Mouse (Mus musculus): ENCODE results near the gene Katnb1. TPM values are rescaled to one million over a fixed set of nuclear protein-coding genes. Genes with fewer than 3 reads are reported as not detected.

Katnb1 gene
- polyA plus RNA-seq, 1 experiment from 2014 or later = 32.0 TPM

DNA sequence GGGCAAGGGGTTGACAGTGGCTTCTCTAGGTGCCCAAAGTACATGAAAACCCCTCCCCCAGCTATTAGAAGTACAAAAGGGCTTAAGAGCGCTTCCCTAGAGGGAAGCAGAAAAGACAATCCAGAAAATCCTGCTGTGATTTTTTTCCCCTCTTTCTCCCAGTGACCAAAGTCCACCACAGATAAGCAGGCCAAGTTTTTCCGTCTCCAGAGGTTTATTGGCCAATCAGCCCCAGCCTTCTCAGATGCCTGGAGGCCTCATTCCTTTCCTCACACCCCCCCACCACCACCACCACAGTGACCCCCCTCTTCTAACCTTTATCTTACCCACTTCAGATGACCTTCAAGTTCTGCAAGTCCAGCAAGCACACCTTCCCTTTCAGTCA lies 63.6 kb downstream of the Katnb1 start:
- WGBS = 44% methylated on average over 2 of the region's 2 CpGs

DNA sequence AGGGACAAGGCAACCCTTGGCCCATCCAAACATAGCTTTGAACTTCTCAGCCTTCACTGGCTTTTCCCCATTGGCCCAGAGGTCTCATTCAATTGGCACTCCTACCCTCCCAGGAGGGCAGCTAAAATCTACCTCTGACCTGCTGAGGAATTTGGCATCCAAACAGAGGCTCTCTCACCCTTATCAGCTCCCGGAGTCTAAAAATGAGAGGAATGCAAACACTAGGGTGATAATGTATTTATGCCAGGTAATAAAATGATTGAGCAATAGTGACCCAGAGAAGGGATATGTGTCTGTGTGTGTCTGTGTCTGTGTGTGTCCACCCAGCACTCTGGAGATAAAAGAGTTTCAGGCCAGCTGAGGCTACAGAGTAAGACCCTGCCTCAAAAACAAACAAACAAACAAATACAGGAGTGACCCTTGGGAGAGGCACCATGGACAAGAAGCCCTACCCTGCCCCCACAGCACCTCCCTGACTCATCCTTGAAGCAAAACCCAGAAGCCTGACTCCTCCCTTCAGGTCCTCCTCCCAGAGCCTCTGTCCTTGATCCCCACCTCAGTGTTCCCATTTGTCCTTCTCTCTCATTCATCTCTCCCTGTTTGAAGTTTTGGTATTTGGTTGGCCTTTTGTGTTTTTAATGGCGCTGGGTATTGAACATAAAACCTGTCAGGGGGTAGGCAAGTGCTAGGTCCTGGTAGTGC lies 65.2 kb downstream of the Katnb1 start:
- peaks cover 40% of the 10 kb centered on the region for H3K27me3 ChIP-seq (ENCODE audit: low read depth, poor library complexity, severe bottlenecking)
- H3K9me3 ChIP-seq (replicated peaks) = no peaks in the 10 kb centered on the region
- peaks cover 31% of the 10 kb centered on the region for H3K4me1 ChIP-seq
- H3K4me3 ChIP-seq = no peak overlapping the region
- H3K27ac ChIP-seq (replicated peaks) = no peak overlapping the region
- no peaks in the 10 kb centered on the region for H3K36me3 ChIP-seq
- 91% methylated on average over 2 of the region's 2 CpGs for WGBS
- no peak for DNase-seq (ENCODE audit: low spot score)

More for the DNA sequence above, 63.6 kb downstream of the Katnb1 start:
- Histone ChIP-seq H3K4me1 (peaks cover 36% of the 10 kb centered on the region), H3K9me3 (replicated peaks) (no peaks in the 10 kb centered on the region), H3K36me3 (no peaks in the 10 kb centered on the region), H3K4me3 (no peak overlapping the region), H3K27me3 (ENCODE audit: low read depth, poor library complexity, severe bottlenecking) (peaks cover 56% of the 10 kb centered on the region), H3K27ac (replicated peaks) (no peak overlapping the region)
- no peak for DNase-seq (ENCODE audit: low spot score)

DNA sequence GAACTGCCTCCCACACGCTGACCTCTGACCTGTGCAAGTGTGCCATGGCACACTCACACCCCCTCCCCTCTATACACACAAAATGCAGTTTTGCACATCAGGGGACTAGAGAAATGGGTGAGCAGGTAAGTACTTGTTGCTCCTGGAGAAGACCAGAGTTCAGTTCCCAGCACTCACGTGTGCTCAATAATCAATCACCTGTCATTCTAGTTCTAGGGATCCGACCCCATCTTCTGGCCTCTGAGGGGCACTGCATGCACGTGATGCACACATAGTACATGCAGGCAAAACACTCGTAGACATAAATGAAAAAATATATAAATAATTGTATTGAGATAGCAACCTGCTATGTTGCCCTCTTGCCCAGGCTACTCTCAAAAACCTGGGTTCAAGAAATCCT lies 65.9 kb downstream of the Katnb1 start:
- H3K4me1 ChIP-seq = peaks cover 25% of the 10 kb centered on the region

DNA sequence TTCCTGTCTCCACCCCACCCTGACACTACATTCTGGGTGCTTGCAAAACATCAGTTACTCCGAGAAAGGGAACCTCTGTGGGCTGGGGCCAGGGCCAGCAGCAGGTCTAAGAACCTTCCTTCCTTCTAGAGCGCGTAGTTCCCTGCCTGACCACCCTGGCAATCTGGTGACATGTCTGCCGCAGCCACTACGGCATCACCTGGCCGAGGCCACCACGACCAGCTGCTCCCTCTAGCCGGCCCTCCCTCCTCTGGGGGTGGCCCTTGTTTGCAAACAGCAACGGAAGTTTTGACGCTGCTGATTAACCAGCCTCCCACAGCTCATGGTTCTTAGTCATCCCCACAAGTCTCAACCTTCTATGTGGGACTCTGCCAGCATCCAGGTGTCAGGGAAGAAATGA lies 68.4 kb downstream of the Katnb1 start:
- H3K9me3 ChIP-seq (replicated peaks) = no peaks in the 10 kb centered on the region
- DNase-seq (ENCODE audit: low spot score) = no peak
- H3K4me3 ChIP-seq = no peak overlapping the region
- peaks cover 7% of the 10 kb centered on the region for H3K4me1 ChIP-seq
- peaks cover 9% of the 10 kb centered on the region; the same call in 1 of the 2 replicates for H3K27me3 ChIP-seq (ENCODE audit: low read depth, poor library complexity, severe bottlenecking)
- 57% methylated on average over 10 of the region's 10 CpGs for WGBS
- no peaks in the 10 kb centered on the region for H3K36me3 ChIP-seq
- no peak overlapping the region for H3K27ac ChIP-seq (replicated peaks)

More for the DNA sequence above, 65.9 kb downstream of the Katnb1 start:
- no peaks in the 10 kb centered on the region for H3K36me3 ChIP-seq
- DNase-seq (ENCODE audit: low spot score) = no peak
- WGBS = 91% methylated on average over 5 of the region's 5 CpGs
- H3K9me3 ChIP-seq (replicated peaks) = no peaks in the 10 kb centered on the region
- peaks cover 34% of the 10 kb centered on the region for H3K27me3 ChIP-seq (ENCODE audit: low read depth, poor library complexity, severe bottlenecking)
- no peak overlapping the region for H3K27ac ChIP-seq (replicated peaks)
- no peak overlapping the region for H3K4me3 ChIP-seq

DNA sequence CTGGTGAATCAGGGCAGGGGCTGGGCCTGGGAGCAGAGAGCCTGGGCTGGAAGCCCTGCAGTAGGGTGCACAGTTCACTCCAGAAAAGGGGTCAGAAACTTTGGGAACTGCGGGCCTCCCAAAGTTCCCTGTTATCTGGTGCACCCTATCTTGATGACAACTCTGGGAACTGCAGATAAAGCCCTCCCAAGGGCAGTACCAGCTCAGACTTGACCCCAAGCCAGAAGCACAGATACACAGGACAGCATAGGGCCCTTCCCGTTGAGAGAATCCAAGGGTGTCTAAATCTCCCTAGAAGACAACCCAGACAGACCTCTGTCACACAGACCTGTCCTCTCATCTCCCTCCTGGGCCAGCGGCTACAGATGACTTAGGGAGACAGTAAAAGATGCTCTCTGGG lies 69.6 kb downstream of the Katnb1 start:
- no peaks in the 10 kb centered on the region for H3K36me3 ChIP-seq
- no peak for DNase-seq (ENCODE audit: low spot score)
- H3K27ac ChIP-seq (replicated peaks) = no peak overlapping the region
- H3K4me1 ChIP-seq = no peaks in the 10 kb centered on the region; the same call in none of the 2 replicates
- H3K27me3 ChIP-seq (ENCODE audit: low read depth, poor library complexity, severe bottlenecking) = 0 out of 2 replicates have a peak, but pooled peaks cover 4% of the 10 kb centered on the region
- 89% methylated on average over 3 of the region's 3 CpGs for WGBS
- H3K4me3 ChIP-seq = no peak overlapping the region
- H3K9me3 ChIP-seq (replicated peaks) = no peaks in the 10 kb centered on the region

Other genes with a start within 250 kb of the Katnb1 start
- gene Coq9, start 242.9 kb upstream of the Katnb1 start, polyA plus RNA-seq (2016; fragmentation: Nextera tagmentation; extraction: Ambion mirVana) = 50.4 and 52.6 TPM in 2 replicates
- 185 and 201 TPM in 2 replicates for gene Ciapin1, start 242.8 kb upstream of the Katnb1 start, polyA plus RNA-seq (2016; fragmentation: Nextera tagmentation; extraction: Ambion mirVana)
- gene Polr2c, start 223.7 kb upstream of the Katnb1 start, polyA plus RNA-seq (2016; fragmentation: Nextera tagmentation; extraction: Ambion mirVana) = 163 and 176 TPM in 2 replicates
- gene Dok4, start 204.9 kb upstream of the Katnb1 start, polyA plus RNA-seq (2016; fragmentation: Nextera tagmentation; extraction: Ambion mirVana) = 11.3 and 14.5 TPM in 2 replicates
- 13.0 and 13.1 TPM in 2 replicates for gene Ccdc102a, start 163.1 kb upstream of the Katnb1 start, polyA plus RNA-seq (2016; fragmentation: Nextera tagmentation; extraction: Ambion mirVana)
- gene Adgrg5, start 157.5 kb upstream of the Katnb1 start, polyA plus RNA-seq (2016; fragmentation: Nextera tagmentation; extraction: Ambion mirVana) = 0.36 and 0.74 TPM in 2 replicates
- gene Adgrg1, start 106.4 kb upstream of the Katnb1 start, polyA plus RNA-seq (2016; fragmentation: Nextera tagmentation; extraction: Ambion mirVana) = 116 and 163 TPM in 2 replicates
- 3.8 and 3.9 TPM in 2 replicates for gene Adgrg3, start 63.5 kb upstream of the Katnb1 start, polyA plus RNA-seq (2016; fragmentation: Nextera tagmentation; extraction: Ambion mirVana)
- 0.11 and 0.14 TPM in 2 replicates for gene Drc7, start 26.1 kb upstream of the Katnb1 start, polyA plus RNA-seq (2016; fragmentation: Nextera tagmentation; extraction: Ambion mirVana)
- gene Kifc3, start 121.6 kb downstream of the Katnb1 start, polyA plus RNA-seq (2016; fragmentation: Nextera tagmentation; extraction: Ambion mirVana) = 4.1 and 5.2 TPM in 2 replicates
- 0.17 TPM in 1 of 2 replicates, not detected in the other for gene Cngb1, start 225.4 kb downstream of the Katnb1 start, polyA plus RNA-seq (2016; fragmentation: Nextera tagmentation; extraction: Ambion mirVana)
- 0.37 TPM in 1 of 2 replicates, not detected in the other for gene Tepp, start 229.4 kb downstream of the Katnb1 start, polyA plus RNA-seq (2016; fragmentation: Nextera tagmentation; extraction: Ambion mirVana)